Comparison of ENCODE assay signal across 8 mouse cellular contexts in genomic region chr11:77442186-77443170, GRCm38 (mm10). TPM values are rescaled to one million over a fixed set of nuclear protein-coding genes. Genes with fewer than 3 reads are reported as not detected.
A peak's percentile ranks its signal among the peaks of the same experiment; 100 is the strongest.
DNase-seq lines count a peak whose midpoint lies in the region; ATAC-seq lines count a peak whose summit lies in the region.

No protein-coding gene starts in this region.

- no peaks in the 10 kb centered on the region for H3K9me3 ChIP-seq in stomach, embryonic 16.5 days (replicated peaks; ENCODE audit: control insufficient read depth, low read length)
- no peaks in the 10 kb centered on the region for H3K9me3 ChIP-seq in hindbrain, embryonic 11.5 days (ENCODE audit: control insufficient read depth, low read length)

- H3K4me1 ChIP-seq in stomach, embryonic 16.5 days (ENCODE audit: control insufficient read depth, insufficient read depth, low read length), result peaks cover 11% of the 10 kb centered on the region
- H3K4me1 ChIP-seq in hindbrain, embryonic 11.5 days (replicated peaks; ENCODE audit: control insufficient read depth, insufficient read depth, low read length), result no peaks in the 10 kb centered on the region

- no peak overlapping the region for H3K4me3 ChIP-seq in stomach, embryonic 16.5 days (replicated peaks; ENCODE audit: low read length)
- no peak overlapping the region for H3K4me3 ChIP-seq in hindbrain, embryonic 11.5 days (ENCODE audit: low read depth, low read length)

- peak overlapping the region; percentile 70 for H3K27ac ChIP-seq in stomach, embryonic 16.5 days (ENCODE audit: low read length)
- no peak overlapping the region for H3K27ac ChIP-seq in hindbrain, embryonic 11.5 days (ENCODE audit: low read depth, low read length)

- peak; percentile 74 for ATAC-seq in granulocyte monocyte progenitor cell, adult 5-6 weeks (replicated peaks; ENCODE audit: poor library complexity, severe bottlenecking)
- no peak; the same call in 1 of the 2 replicates for ATAC-seq in stomach, embryonic 16.5 days (ENCODE audit: insufficient read depth, low FRiP score)
- no peak for ATAC-seq in hindbrain, embryonic 11.5 days (ENCODE audit: low FRiP score)

- DNase-seq in testis, postnatal 10 days (ENCODE audit: low spot score), result peak; percentile 13
- no peak for DNase-seq in testis, postnatal 14 days (ENCODE audit: low spot score)
- DNase-seq in kidney, postnatal 14 days, result peak; percentile 79
- no peak for DNase-seq in ovary, postnatal 10 days (ENCODE audit: low spot score)
- DNase-seq in hindbrain, embryonic 11.5 days (ENCODE audit: low spot score), result no peak
- DNase-seq in spleen, postnatal 4 days (ENCODE audit: low spot score in 2 of 2), result no peak

- no peaks in the 10 kb centered on the region for H3K27me3 ChIP-seq in stomach, embryonic 16.5 days (ENCODE audit: control insufficient read depth, insufficient read depth, low read length)
- H3K27me3 ChIP-seq in hindbrain, embryonic 11.5 days (ENCODE audit: control insufficient read depth, insufficient read depth, low read length), result no peaks in the 10 kb centered on the region

- whole genome bisulfite sequencing in stomach, embryonic 16.5 days, result 55% methylated on average over 7 of the region's 7 CpGs
- WGBS in hindbrain, embryonic 11.5 days, result 89% methylated on average over 7 of the region's 7 CpGs

- H3K4me2 ChIP-seq in stomach, embryonic 16.5 days (ENCODE audit: low read depth, low read length), result 0 out of 2 replicates have a peak overlapping the region, but pooled peaks have one; percentile 8
- H3K4me2 ChIP-seq in hindbrain, embryonic 11.5 days (replicated peaks; ENCODE audit: low read depth, low read length), result no peak overlapping the region

- H3K36me3 ChIP-seq in stomach, embryonic 16.5 days (ENCODE audit: control insufficient read depth, insufficient read depth, low read length), result no peaks in the 10 kb centered on the region
- no peaks in the 10 kb centered on the region for H3K36me3 ChIP-seq in hindbrain, embryonic 11.5 days (ENCODE audit: control insufficient read depth, insufficient read depth, low read length)

- H3K9ac ChIP-seq in stomach, embryonic 16.5 days (ENCODE audit: low read length), result no peak overlapping the region
- H3K9ac ChIP-seq in hindbrain, embryonic 11.5 days (ENCODE audit: low read depth, low read length), result no peak overlapping the region

RNA-seq across cellular contexts. Expression of gene Coro6, which starts 19.7 kb away (rescaled TPM):
- not detected in 2 replicates for total RNA-seq in granulocyte monocyte progenitor cell, adult 5-6 weeks (2014; fragmentation: Nextera tagmentation)
- not detected in 2 replicates for total RNA-seq in granulocyte monocyte progenitor cell, adult 5-6 weeks (2017)
- polyA plus RNA-seq in stomach, embryonic 16.5 days (2015; fragmentation: Nextera tagmentation; extraction: Ambion mirVana), result 0.12 and 2.0 TPM in 2 replicates
- 0.14 and 0.22 TPM in 2 replicates for polyA plus RNA-seq in hindbrain, embryonic 11.5 days (2014; fragmentation: Nextera tagmentation; extraction: Ambion mirVana)

RNA-seq across cellular contexts. Expression of gene Ankrd13b, which starts 47.0 kb away (rescaled TPM):
- total RNA-seq in granulocyte monocyte progenitor cell, adult 5-6 weeks (2014; fragmentation: Nextera tagmentation), result 14.9 and 20.0 TPM in 2 replicates
- total RNA-seq in granulocyte monocyte progenitor cell, adult 5-6 weeks (2017), result 3.1 and 4.8 TPM in 2 replicates
- 2.4 and 2.8 TPM in 2 replicates for polyA plus RNA-seq in stomach, embryonic 16.5 days (2015; fragmentation: Nextera tagmentation; extraction: Ambion mirVana)
- 13.1 and 13.9 TPM in 2 replicates for polyA plus RNA-seq in hindbrain, embryonic 11.5 days (2014; fragmentation: Nextera tagmentation; extraction: Ambion mirVana)

RNA-seq across cellular contexts. Expression of gene Git1, which starts 50.9 kb away (rescaled TPM):
- total RNA-seq in granulocyte monocyte progenitor cell, adult 5-6 weeks (2014; fragmentation: Nextera tagmentation), result 33.6 and 47.7 TPM in 2 replicates
- 10.3 and 16.4 TPM in 2 replicates for total RNA-seq in granulocyte monocyte progenitor cell, adult 5-6 weeks (2017)
- 7.9 and 9.1 TPM in 2 replicates for polyA plus RNA-seq in stomach, embryonic 16.5 days (2015; fragmentation: Nextera tagmentation; extraction: Ambion mirVana)
- 12.6 and 18.6 TPM in 2 replicates for polyA plus RNA-seq in hindbrain, embryonic 11.5 days (2014; fragmentation: Nextera tagmentation; extraction: Ambion mirVana)

Comparison
In these comparisons a context has a peak if more than half of its experiments do, and no peak if none do; other contexts are left out.
1. DNase-seq: peak in testis, postnatal 10 days (single experiment) and kidney, postnatal 14 days (single experiment); none in testis, postnatal 14 days (single experiment), ovary, postnatal 10 days (single experiment), hindbrain, embryonic 11.5 days (single experiment) and spleen, postnatal 4 days (0 of 2).